ENCODE assay signal across 12 mouse cellular contexts in genomic region chr2:167658712-167659111, GRCm38 (mm10). TPM values are rescaled to one million over a fixed set of nuclear protein-coding genes. Genes with fewer than 3 reads are reported as not detected.
A peak's percentile ranks its signal among the peaks of the same experiment; 100 is the strongest.
DNase-seq lines count a peak whose midpoint lies in the region; ATAC-seq lines count a peak whose summit lies in the region.
"Had no signal": no experiment of that assay in that cellular context is flagged by ENCODE, and none has a peak within 500 bp of the region (broad histone marks: within the 10 kb centered on the region; RNA-seq: fewer than 3 reads in every experiment).

No protein-coding gene starts in this region.

- peak overlapping the region; percentile 79; the same call in 1 of the 2 replicates for H3K4me2 ChIP-seq in kidney, embryonic 14.5 days (replicated peaks; ENCODE audit: low read depth, low read length)
- H3K4me2 ChIP-seq in liver, embryonic 12.5 days = peak overlapping the region; percentile 88; the same call in 1 of the 2 replicates

- H3K36me3 ChIP-seq in kidney, embryonic 14.5 days (ENCODE audit: control insufficient read depth, insufficient read depth, low read length) = peaks cover 14% of the 10 kb centered on the region; the same call in 1 of the 2 replicates
- H3K36me3 ChIP-seq in embryonic facial prominence, embryonic 10.5 days (replicated peaks) = peaks cover 41% of the 10 kb centered on the region
- peaks cover 23% of the 10 kb centered on the region for H3K36me3 ChIP-seq in liver, embryonic 12.5 days

- H3K9me3 ChIP-seq in kidney, embryonic 14.5 days (ENCODE audit: control insufficient read depth, low read length) = no peaks in the 10 kb centered on the region
- H3K9me3 ChIP-seq in embryonic facial prominence, embryonic 10.5 days = no peaks in the 10 kb centered on the region
- no peaks in the 10 kb centered on the region for H3K9me3 ChIP-seq in liver, embryonic 12.5 days (replicated peaks)

- no peak for ATAC-seq in kidney, embryonic 14.5 days (ENCODE audit: low FRiP score, low TSS enrichment)
- no peak for ATAC-seq in liver, embryonic 12.5 days
- ATAC-seq: forebrain, embryonic 14.5 days had no signal

- H3K27me3 ChIP-seq in kidney, embryonic 14.5 days (ENCODE audit: control insufficient read depth, insufficient read depth, low read length) = no peaks in the 10 kb centered on the region
- H3K27me3 ChIP-seq in embryonic facial prominence, embryonic 10.5 days (replicated peaks; ENCODE audit: low read depth, poor library complexity, severe bottlenecking) = peaks cover 16% of the 10 kb centered on the region
- H3K27me3 ChIP-seq in liver, embryonic 12.5 days (replicated peaks) = peaks cover 8% of the 10 kb centered on the region

- peaks cover 19% of the 10 kb centered on the region for H3K4me1 ChIP-seq in kidney, embryonic 14.5 days (ENCODE audit: control insufficient read depth, insufficient read depth, low read length)
- peaks cover 51% of the 10 kb centered on the region for H3K4me1 ChIP-seq in embryonic facial prominence, embryonic 10.5 days
- peaks cover 61% of the 10 kb centered on the region for H3K4me1 ChIP-seq in liver, embryonic 12.5 days

- peak overlapping the region; percentile 4; the same call in 1 of the 2 replicates for H3K9ac ChIP-seq in kidney, embryonic 14.5 days (ENCODE audit: low read depth, low read length)
- no peak overlapping the region for H3K9ac ChIP-seq in liver, embryonic 12.5 days

- DNase-seq in kidney, adult 18-20 months = no peak
- peak; percentile 56 for DNase-seq in Muller cell, postnatal 12 days (ENCODE audit: inconsistent ontology term)
- no peak for DNase-seq in embryonic facial prominence, embryonic 10.5 days (ENCODE audit: low spot score)
- DNase-seq in spleen, adult 18-20 months = no peak
- DNase-seq in thymus, postnatal 0 days (ENCODE audit: low spot score) = no peak
- DNase-seq: cerebellum, adult 9-10 months; heart, adult 18-20 months had no signal

- 82% methylated on average over 11 of the region's 11 CpGs for WGBS in kidney, embryonic 14.5 days
- WGBS in embryonic facial prominence, embryonic 10.5 days = 69% methylated on average over 11 of the region's 11 CpGs
- WGBS in liver, embryonic 12.5 days (ENCODE audit: insufficient replicate concordance) = 68% methylated on average over 11 of the region's 11 CpGs

- H3K4me3 ChIP-seq in kidney, embryonic 14.5 days (ENCODE audit: low read length) = no peak overlapping the region; the same call in 1 of the 2 replicates
- peak overlapping the region; percentile 81 for H3K4me3 ChIP-seq in embryonic facial prominence, embryonic 10.5 days
- H3K4me3 ChIP-seq in liver, embryonic 12.5 days = no peak overlapping the region

- peak overlapping the region; percentile 63; the same call in 1 of the 2 replicates for H3K27ac ChIP-seq in kidney, embryonic 14.5 days (ENCODE audit: low read depth, low read length)
- H3K27ac ChIP-seq in embryonic facial prominence, embryonic 10.5 days (replicated peaks) = peak overlapping the region; percentile 12; the same call in 1 of the 2 replicates
- no peak overlapping the region for H3K27ac ChIP-seq in liver, embryonic 12.5 days

RNA-seq across cellular contexts. Expression of gene Gm20431, which starts 2.6 kb away (rescaled TPM):
- polyA plus RNA-seq in kidney, embryonic 14.5 days (2014; fragmentation: Nextera tagmentation; extraction: Ambion mirVana) = 5.6 and 6.1 TPM in 2 replicates
- 0.68 and 4.9 TPM in 2 replicates for polyA plus RNA-seq in embryonic facial prominence, embryonic 10.5 days (2016; fragmentation: Nextera tagmentation; extraction: Ambion mirVana)
- polyA plus RNA-seq in liver, embryonic 12.5 days (2016; fragmentation: Nextera tagmentation; extraction: Ambion mirVana) = 1.8 and 4.8 TPM in 2 replicates
- polyA plus RNA-seq in thymus, postnatal 0 days (2015; fragmentation: Nextera tagmentation; extraction: Ambion mirVana) = 6.7 and 7.1 TPM in 2 replicates
- polyA plus RNA-seq: liver, embryonic 16.5 days; urinary bladder, adult 2 months had no signal

RNA-seq across cellular contexts. Expression of gene Ube2v1, which starts 26.8 kb away (rescaled TPM):
- polyA plus RNA-seq in kidney, embryonic 14.5 days (2014; fragmentation: Nextera tagmentation; extraction: Ambion mirVana) = 212 and 283 TPM in 2 replicates
- 384 and 394 TPM in 2 replicates for polyA plus RNA-seq in embryonic facial prominence, embryonic 10.5 days (2016; fragmentation: Nextera tagmentation; extraction: Ambion mirVana)
- polyA plus RNA-seq in liver, embryonic 12.5 days (2016; fragmentation: Nextera tagmentation; extraction: Ambion mirVana) = 256 and 259 TPM in 2 replicates
- 215 and 236 TPM in 2 replicates for polyA plus RNA-seq in thymus, postnatal 0 days (2015; fragmentation: Nextera tagmentation; extraction: Ambion mirVana)

RNA-seq across cellular contexts. Expression of gene Cebpb, which starts 30.0 kb away (rescaled TPM):
- 7.7 and 8.3 TPM in 2 replicates for polyA plus RNA-seq in kidney, embryonic 14.5 days (2014; fragmentation: Nextera tagmentation; extraction: Ambion mirVana)
- polyA plus RNA-seq in embryonic facial prominence, embryonic 10.5 days (2016; fragmentation: Nextera tagmentation; extraction: Ambion mirVana) = 1.7 and 1.8 TPM in 2 replicates
- polyA plus RNA-seq in liver, embryonic 12.5 days (2016; fragmentation: Nextera tagmentation; extraction: Ambion mirVana) = 21.8 and 23.4 TPM in 2 replicates
- 7.3 and 7.8 TPM in 2 replicates for polyA plus RNA-seq in thymus, postnatal 0 days (2015; fragmentation: Nextera tagmentation; extraction: Ambion mirVana)

RNA-seq across cellular contexts. Expression of gene Tmem189, which starts 30.9 kb away (rescaled TPM):
- polyA plus RNA-seq in kidney, embryonic 14.5 days (2014; fragmentation: Nextera tagmentation; extraction: Ambion mirVana) = 37.9 and 52.8 TPM in 2 replicates
- polyA plus RNA-seq in embryonic facial prominence, embryonic 10.5 days (2016; fragmentation: Nextera tagmentation; extraction: Ambion mirVana) = 40.2 and 43.7 TPM in 2 replicates
- polyA plus RNA-seq in liver, embryonic 12.5 days (2016; fragmentation: Nextera tagmentation; extraction: Ambion mirVana) = 27.3 and 30.4 TPM in 2 replicates
- polyA plus RNA-seq in thymus, postnatal 0 days (2015; fragmentation: Nextera tagmentation; extraction: Ambion mirVana) = 43.7 and 47.7 TPM in 2 replicates
